Mouse (Mus musculus): ENCODE results near the gene Cabp4. TPM values are rescaled to one million over a fixed set of nuclear protein-coding genes. Genes with fewer than 3 reads are reported as not detected.
"Not testable (repeated sequence)": the region's sequence is repeated elsewhere in the genome, so short reads cannot be mapped to it uniquely, and the experiment has no call there.

Cabp4 gene
- polyA plus RNA-seq, 1 experiment from 2014 or later = not detected

DNA sequence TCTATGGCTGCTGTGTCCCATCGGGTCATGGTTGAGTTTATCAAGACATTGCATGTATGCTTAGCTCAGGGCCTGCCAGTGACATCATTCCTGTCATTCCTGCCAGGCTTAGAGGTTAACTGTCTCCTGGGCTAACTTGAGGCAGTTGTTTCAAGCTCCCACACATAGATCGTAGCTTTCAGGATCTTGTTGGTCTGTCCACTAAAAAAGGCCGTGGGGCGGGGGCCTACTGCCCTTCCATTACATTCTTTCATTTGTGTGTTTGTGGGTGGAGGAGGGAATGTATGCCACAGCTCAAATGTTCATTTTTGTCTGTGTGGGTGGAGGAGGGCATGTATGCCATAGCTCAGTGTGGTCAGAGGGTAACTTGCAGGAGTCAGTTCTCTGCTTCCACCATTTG is 13.7 kb downstream of the Cabp4 start:
- Histone ChIP-seq H3K79me2 (ENCODE audit: inconsistent target) (peaks cover 16% of the 10 kb centered on the region; the same call in 1 of the 2 replicates), H3K36me3 (ENCODE audit: inconsistent target) (peaks cover 46% of the 10 kb centered on the region), H3K27ac (no peak overlapping the region), H3K4me3 (ENCODE audit: inconsistent target) (no peak overlapping the region)
- 94% methylated on average over 4 of the region's 4 CpGs for WGBS (ENCODE audit: missing documents)

DNA sequence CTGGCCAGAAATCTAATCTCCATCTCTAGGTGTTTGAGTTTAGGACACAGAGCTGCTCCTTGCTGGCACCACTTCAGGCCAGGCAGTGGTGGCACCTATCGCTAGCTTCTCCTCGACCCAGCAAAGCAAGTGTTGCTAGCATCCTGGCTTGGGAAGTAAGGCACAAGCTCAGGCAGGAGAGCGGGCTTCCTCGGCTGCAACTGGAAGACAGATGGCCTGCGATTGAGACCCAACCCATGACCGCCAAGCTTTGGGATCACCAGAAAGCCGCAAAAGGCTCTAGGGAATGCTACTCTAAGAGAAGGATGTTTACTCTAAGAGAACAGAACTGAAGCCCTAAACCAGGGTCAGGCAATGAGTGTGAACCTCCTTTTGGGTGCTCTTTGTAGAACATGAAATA is 14.4 kb downstream of the Cabp4 start:
- H3K79me2 ChIP-seq (ENCODE audit: inconsistent target) = peaks cover 16% of the 10 kb centered on the region; the same call in 1 of the 2 replicates
- H3K27ac ChIP-seq = no peak overlapping the region
- no peak overlapping the region for H3K4me3 ChIP-seq (ENCODE audit: inconsistent target)
- peaks cover 46% of the 10 kb centered on the region for H3K36me3 ChIP-seq (ENCODE audit: inconsistent target)
- 91% methylated on average over 7 of the region's 7 CpGs for WGBS (ENCODE audit: missing documents)

DNA sequence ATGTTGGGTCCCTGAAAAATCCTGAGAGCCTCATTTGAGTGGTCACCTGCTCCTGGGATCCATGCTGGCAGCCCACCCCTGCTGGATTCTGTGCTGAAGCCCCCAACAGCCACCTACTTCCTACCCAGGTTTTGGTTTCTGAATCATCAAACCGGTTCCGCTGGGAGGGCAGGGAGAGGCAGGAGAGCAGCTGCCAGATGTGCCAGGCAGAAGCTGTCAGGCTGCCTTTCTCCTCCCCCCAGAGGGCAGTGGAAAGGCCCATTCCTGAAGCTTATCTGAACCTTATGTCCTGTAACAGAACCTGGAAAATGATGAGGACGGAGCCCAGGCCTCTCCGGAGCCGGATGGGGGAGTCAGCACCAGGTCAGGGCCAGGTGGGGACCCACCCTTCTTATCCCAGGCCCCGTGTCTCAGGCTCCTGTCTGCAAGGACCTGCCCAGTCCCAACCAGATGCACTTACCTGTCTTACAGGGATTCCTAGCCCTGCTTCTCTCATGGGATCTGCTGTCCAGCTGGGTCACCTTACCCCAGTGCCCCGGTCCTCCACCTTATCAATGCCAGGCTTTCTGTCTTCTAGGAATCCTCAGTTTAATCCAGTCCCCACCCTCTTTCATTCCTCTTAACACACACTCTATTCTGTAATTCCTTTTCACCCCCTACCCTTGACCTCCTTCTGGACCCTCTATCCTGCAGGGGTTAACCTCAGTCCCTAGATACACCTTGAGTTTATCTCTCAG is 16.9 kb downstream of the Cabp4 start:
- 77% methylated on average over 7 of the region's 7 CpGs for WGBS (ENCODE audit: missing documents)
- Histone ChIP-seq H3K4me3 (ENCODE audit: inconsistent target) (peak overlapping the region; percentile 87), H3K27ac (no peak overlapping the region), H3K36me3 (ENCODE audit: inconsistent target) (peaks cover 38% of the 10 kb centered on the region), H3K79me2 (ENCODE audit: inconsistent target) (peaks cover 16% of the 10 kb centered on the region; the same call in 1 of the 2 replicates)

DNA sequence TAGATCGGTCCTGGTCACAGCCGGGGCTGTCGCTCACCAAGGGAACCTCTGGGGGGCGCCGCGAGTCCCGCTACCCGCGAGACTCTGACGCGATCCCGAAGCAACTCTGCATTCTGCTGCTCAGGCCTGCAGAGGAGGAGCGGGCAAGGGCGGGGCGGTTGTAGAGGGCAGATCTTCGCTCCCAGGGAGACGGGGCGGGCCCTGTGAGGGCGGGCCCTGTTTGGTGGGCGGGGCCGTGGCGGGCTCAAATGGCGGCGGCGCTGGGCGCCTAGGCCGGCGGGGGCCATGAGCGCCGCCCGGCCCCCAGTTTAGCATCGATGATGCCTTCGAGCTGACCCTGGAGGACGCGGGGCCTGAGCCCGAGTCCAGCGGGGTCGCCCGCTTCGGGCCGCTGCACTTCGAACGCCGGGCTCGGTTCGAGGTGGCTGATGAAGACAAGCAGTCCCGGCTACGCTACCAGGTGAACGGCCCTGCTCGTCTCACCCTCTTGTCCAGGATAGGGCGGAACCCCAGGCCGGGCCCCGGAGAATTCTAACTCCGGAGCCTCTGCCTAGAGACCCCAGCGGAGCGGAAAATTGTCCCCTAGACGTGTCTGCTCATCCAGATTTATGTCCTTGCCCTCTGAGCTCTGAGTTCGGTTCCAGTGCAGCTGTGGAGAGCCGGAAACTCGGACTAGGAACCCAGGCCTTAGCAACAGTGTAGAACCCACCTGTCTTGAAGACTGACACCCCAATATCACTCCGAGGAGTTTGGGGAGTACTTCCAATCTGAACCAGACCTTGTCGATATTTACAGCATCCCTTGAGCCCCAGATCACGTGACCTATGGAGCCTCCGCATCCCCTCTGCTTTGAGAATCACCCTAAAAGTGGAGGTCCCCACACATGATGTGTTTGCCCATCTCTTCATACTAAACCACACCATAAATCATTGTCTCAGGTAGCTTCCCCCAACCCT is 17.8 kb downstream of the Cabp4 start, which contains the start of gene Aip:
TSS of gene Aip (minus strand) at position 118 of the 956 bp plus-strand sequence.
- peak within 1 kb of the TSS; percentile 92 for H3K27ac ChIP-seq
- peaks cover 29% of the 10 kb centered on the region for H3K36me3 ChIP-seq (ENCODE audit: inconsistent target)
- WGBS (ENCODE audit: missing documents) = under 1% methylated on average over 62 of the region's 64 CpGs
- peak within 1 kb of the TSS; percentile 87 for H3K4me3 ChIP-seq (ENCODE audit: inconsistent target)
- H3K79me2 ChIP-seq (ENCODE audit: inconsistent target) = peaks cover 16% of the 10 kb centered on the region; the same call in 1 of the 2 replicates

DNA sequence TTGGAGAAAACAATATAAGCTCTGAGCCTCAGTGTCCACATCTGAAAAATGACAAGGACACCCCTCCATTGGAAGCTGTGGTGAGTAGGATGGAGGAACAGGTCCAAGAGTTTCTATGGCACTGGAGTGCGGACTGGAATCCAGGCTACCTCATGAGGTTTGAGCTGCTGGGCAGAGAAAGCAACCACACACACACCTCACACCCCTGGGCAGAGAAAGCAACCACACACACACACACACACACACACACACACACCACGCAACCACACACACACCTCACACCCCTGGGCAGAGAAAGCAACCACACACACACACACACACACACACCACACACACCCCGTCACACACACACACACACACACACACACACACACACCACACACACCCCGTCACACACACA is 18.6 kb downstream of the Cabp4 start:
- Histone ChIP-seq H3K4me3 (ENCODE audit: inconsistent target) (peak overlapping the region; percentile 14; the same call in 1 of the 2 replicates), H3K27ac (peak overlapping the region; percentile 92), H3K36me3 (ENCODE audit: inconsistent target) (peaks cover 27% of the 10 kb centered on the region), H3K79me2 (ENCODE audit: inconsistent target) (peaks cover 23% of the 10 kb centered on the region; the same call in 1 of the 2 replicates)
- WGBS (ENCODE audit: missing documents) = 20% methylated on average over 3 of the region's 4 CpGs

DNA sequence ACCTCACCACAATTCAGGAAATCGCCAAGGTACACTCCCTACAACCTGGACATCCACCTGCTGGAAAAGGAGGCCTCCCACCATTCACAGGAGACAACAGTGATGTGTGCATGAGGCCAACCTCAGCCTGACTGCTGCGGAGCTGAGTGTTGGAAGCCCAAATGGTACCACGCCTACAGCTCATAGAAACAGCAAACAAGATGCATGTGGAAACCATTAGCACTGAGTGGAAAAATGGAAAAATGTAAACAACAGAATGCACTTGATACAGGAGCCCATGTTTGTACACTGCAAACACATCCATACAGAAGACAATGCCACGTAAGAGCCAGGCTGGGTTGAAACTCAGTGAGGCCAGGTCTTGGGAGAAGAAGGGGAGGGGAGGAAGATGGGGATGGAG is 19.4 kb downstream of the Cabp4 start:
- peak overlapping the region; percentile 92 for H3K27ac ChIP-seq
- no peak overlapping the region for H3K4me3 ChIP-seq (ENCODE audit: inconsistent target)
- WGBS (ENCODE audit: missing documents) = 88% methylated on average over 4 of the region's 4 CpGs
- H3K79me2 ChIP-seq (ENCODE audit: inconsistent target) = peaks cover 31% of the 10 kb centered on the region; the same call in 1 of the 2 replicates
- H3K36me3 ChIP-seq (ENCODE audit: inconsistent target) = peaks cover 20% of the 10 kb centered on the region

GRCm38 (mm10) chr19:4122411-4123370 is 21.1 kb downstream of the Cabp4 start:
- 27% methylated on average over 6 of the region's 7 CpGs for WGBS (ENCODE audit: missing documents)
- H3K36me3 ChIP-seq (ENCODE audit: inconsistent target) = peaks cover 5% of the 10 kb centered on the region; the same call in 1 of the 2 replicates
- H3K79me2 ChIP-seq (ENCODE audit: inconsistent target) = peaks cover 48% of the 10 kb centered on the region; the same call in 1 of the 2 replicates
- no peak overlapping the region for H3K4me3 ChIP-seq (ENCODE audit: inconsistent target)
- H3K27ac ChIP-seq = peak overlapping the region; percentile 92

DNA sequence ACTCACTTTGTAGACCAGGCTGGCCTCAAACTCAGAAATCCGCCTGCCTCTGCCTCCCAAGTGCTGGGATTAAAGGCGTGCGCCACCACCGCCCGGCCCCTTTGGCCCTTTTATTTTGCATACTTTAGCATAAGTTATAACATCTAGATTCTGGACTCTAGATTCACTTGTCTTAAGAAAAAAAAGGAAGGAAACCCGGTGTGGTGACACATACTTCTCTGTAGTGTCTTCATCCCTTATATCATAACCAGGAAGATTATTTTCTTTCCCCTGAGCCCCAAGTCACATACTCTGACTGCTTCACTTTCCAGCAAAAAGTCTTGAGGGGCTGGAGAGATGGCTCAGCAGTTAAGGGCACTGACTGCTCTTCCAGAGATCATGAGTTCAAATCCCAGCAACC is 21.9 kb downstream of the Cabp4 start:
- Histone ChIP-seq H3K79me2 (ENCODE audit: inconsistent target) (peaks cover 42% of the 10 kb centered on the region; the same call in 1 of the 2 replicates), H3K27ac (peak overlapping the region; percentile 92), H3K36me3 (ENCODE audit: inconsistent target) (peaks cover 10% of the 10 kb centered on the region; the same call in 1 of the 2 replicates)
- 27% methylated on average over 6 of the region's 6 CpGs for WGBS (ENCODE audit: missing documents)
- H3K4me3 ChIP-seq (ENCODE audit: inconsistent target) = not testable (repeated sequence)

DNA sequence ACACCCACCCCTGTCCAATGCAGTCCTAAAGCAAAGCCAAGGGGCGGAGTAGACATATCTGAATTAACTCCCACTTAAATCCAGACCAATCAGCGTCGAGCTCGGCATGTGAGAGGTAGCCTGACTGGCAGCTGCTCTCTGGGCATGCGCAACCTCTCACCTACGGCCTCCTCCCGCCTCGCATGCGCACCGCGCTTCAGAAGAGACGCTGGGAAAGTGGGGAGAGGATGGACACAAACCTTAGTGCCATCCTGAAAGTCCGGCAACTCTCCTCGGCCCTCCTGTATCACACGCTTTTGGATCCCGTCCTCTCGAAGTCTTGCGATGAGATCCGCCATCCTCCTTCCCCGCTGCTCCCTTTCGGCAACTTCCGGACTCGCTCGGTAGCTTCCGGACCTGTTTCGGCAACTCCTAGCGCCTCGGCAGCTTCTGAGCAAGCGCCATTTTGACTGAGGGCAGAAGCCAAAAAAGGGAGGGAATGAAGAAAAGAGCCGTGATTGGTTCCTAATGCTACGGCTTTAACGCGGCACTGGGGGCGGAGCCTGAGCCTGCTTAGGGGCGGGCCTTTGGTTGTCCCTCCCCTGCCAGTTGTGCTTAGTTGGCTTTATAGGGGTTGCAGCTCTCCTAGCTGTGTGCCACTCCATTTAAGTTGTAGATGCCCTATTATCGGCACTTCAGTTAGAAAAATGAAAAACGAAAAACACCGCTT is 22.6 kb downstream of the Cabp4 start:
- Histone ChIP-seq H3K27ac (peak overlapping the region; percentile 92), H3K4me3 (ENCODE audit: inconsistent target) (peak overlapping the region; percentile 39), H3K79me2 (ENCODE audit: inconsistent target) (peaks cover 35% of the 10 kb centered on the region; the same call in 1 of the 2 replicates), H3K36me3 (ENCODE audit: inconsistent target) (peaks cover 17% of the 10 kb centered on the region; the same call in 1 of the 2 replicates)
- WGBS (ENCODE audit: missing documents) = 4% methylated on average over 38 of the region's 38 CpGs

GRCm38 (mm10) chr19:4120496-4120895 is 23.3 kb downstream of the Cabp4 start:
- H3K36me3 ChIP-seq (ENCODE audit: inconsistent target) = peaks cover 24% of the 10 kb centered on the region
- peaks cover 32% of the 10 kb centered on the region; the same call in 1 of the 2 replicates for H3K79me2 ChIP-seq (ENCODE audit: inconsistent target)
- H3K4me3 ChIP-seq (ENCODE audit: inconsistent target) = peak overlapping the region; percentile 39; the same call in 1 of the 2 replicates
- peak overlapping the region; percentile 92; the same call in 1 of the 2 replicates for H3K27ac ChIP-seq
- 79% methylated on average over 2 of the region's 2 CpGs for WGBS (ENCODE audit: missing documents)

GRCm38 (mm10) chr19:4119716-4120487 is 23.9 kb downstream of the Cabp4 start:
- Histone ChIP-seq H3K4me3 (ENCODE audit: inconsistent target) (no peak overlapping the region), H3K27ac (no peak overlapping the region), H3K79me2 (ENCODE audit: inconsistent target) (peaks cover 32% of the 10 kb centered on the region; the same call in 1 of the 2 replicates), H3K36me3 (ENCODE audit: inconsistent target) (peaks cover 30% of the 10 kb centered on the region)
- 72% methylated on average over 6 of the region's 6 CpGs for WGBS (ENCODE audit: missing documents)

DNA sequence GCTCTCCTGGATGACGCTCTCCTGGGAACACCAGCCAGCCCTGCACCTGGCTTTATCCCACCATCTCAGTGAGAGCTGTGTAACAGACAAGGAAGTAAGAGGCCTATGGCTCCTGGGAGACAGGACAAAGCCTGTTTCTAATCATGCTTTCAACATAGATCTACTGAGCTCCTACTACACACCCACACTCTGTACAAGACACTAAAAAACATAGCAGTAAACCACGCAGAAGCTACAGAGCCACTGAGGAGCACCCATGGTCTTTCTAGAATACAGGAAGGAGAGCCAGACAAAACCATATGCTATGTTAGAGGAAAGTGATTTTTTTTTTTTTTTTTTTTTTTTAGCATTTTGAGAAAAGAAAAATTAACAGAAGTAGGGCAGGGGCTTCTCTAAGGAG is 25.5 kb downstream of the Cabp4 start:
- Histone ChIP-seq H3K79me2 (ENCODE audit: inconsistent target) (peaks cover 32% of the 10 kb centered on the region; the same call in 1 of the 2 replicates), H3K4me3 (ENCODE audit: inconsistent target) (no peak overlapping the region), H3K27ac (no peak overlapping the region), H3K36me3 (ENCODE audit: inconsistent target) (peaks cover 35% of the 10 kb centered on the region)
- 94% methylated on average over 2 of the region's 2 CpGs for WGBS (ENCODE audit: missing documents)

Measured in macrophage (primary cell).